Mouse (Mus musculus) cerebellum, postnatal 4 days (tissue): Measurements from ENCODE around the gene P2ry10b.

Experiments used
- DNase-seq, 2 experiments: peaks; one replicate each; pipeline ENCODE4 v3.0.0; 2022; ENCODE audit warnings: low spot score in 2 of 2, mixed read lengths in 1 of 2

Gene P2ry10b

GRCm38 (mm10) chrX:107148681-107149080, at the start of gene P2ry10b:
P2ry10b (plus strand) TSS chrX:107148927.
- DNase-seq, result no peak

- no peak for DNase-seq
Observed at GRCm38 (mm10) chrX:107116333-107116732, 32.4 kb upstream of the P2ry10b start.

- no peak for DNase-seq
Observed at GRCm38 (mm10) chrX:107116987-107117386, 31.7 kb upstream of the P2ry10b start.

- no peak for DNase-seq
Observed at GRCm38 (mm10) chrX:107143184-107143583, 5.5 kb upstream of the P2ry10b start.

GRCm38 (mm10) chrX:107143930-107144329, 4.8 kb upstream of the P2ry10b start:
- DNase-seq, result no peak

- DNase-seq, result no peak
Observed at GRCm38 (mm10) chrX:107149391-107149993, 765 bp downstream of the P2ry10b start.

- no peak for DNase-seq
Observed at GRCm38 (mm10) chrX:107150027-107150426, 1.3 kb downstream of the P2ry10b start.

GRCm38 (mm10) chrX:107150752-107151515, 2.2 kb downstream of the P2ry10b start:
- DNase-seq, result no peak

- DNase-seq, result no peak
Observed at GRCm38 (mm10) chrX:107156021-107156420, 7.3 kb downstream of the P2ry10b start.

GRCm38 (mm10) chrX:107160496-107160895, 11.8 kb downstream of the P2ry10b start:
- DNase-seq, result no peak

- DNase-seq, result no peak
Observed at GRCm38 (mm10) chrX:107168281-107168680, 19.6 kb downstream of the P2ry10b start.

- DNase-seq, result no peak
Observed at GRCm38 (mm10) chrX:107169128-107169527, 20.4 kb downstream of the P2ry10b start.

- DNase-seq, result no peak
Observed at GRCm38 (mm10) chrX:107178742-107179141, 30.0 kb downstream of the P2ry10b start.

- DNase-seq, result no peak
Observed at GRCm38 (mm10) chrX:107217577-107218090, 68.9 kb downstream of the P2ry10b start.
